Mouse (Mus musculus) liver, embryonic 14.5 days (tissue): ENCODE data around the gene Gpd1.

Experiments used
- CTCF ChIP-seq: IDR thresholded peaks from 2 replicates; pipeline ENCODE4 v1.5.1; 2016; ENCODE audit warnings: antibody characterized with exemption, low read depth, control low read depth
- EP300 ChIP-seq: IDR thresholded peaks from 2 replicates; pipeline ENCODE4 v1.6.1; 2016; ENCODE audit warnings: antibody characterized with exemption, low read depth

DNA sequence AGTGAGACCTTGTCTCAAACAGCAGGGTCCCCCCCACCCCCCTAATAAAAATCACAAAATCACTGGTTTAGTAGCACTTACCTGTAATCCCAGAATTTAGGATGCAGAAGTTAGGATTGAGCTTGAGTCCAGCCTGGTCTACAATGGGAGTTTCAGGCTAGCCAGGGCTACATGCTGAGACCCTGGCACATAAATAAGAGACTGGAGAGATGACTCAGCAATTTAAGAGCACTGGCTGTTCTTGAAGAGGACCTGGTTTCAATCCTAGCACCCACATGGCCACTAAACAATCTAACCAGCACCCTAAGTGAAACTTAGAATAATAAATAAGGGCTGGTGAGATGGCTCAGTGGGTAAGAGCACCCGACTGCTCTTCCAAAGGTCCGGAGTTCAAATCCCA, 13.9 kb downstream of the Gpd1 start:
- no peak for TF ChIP-seq CTCF
- no peak for TF ChIP-seq EP300
